Mouse (Mus musculus): ENCODE results near the gene Slc2a9. TPM values are rescaled to one million over a fixed set of nuclear protein-coding genes. Genes with fewer than 3 reads are reported as not detected.
A peak's percentile ranks its signal among the peaks of the same experiment; 100 is the strongest.

Gene Slc2a9
- polyA plus RNA-seq, 1 experiment from 2014 or later = 2.3 TPM

- Histone ChIP-seq H3K9ac (no peak within 1 kb of the TSS), H3K27me3 (peaks cover 46% of the 10 kb centered on the region), H3K9me3 (replicated peaks) (no peaks in the 10 kb centered on the region), H3K27ac (replicated peaks) (no peak within 1 kb of the TSS), H3K36me3 (replicated peaks) (no peaks in the 10 kb centered on the region), H3K4me1 (replicated peaks) (no peaks in the 10 kb centered on the region), H3K4me2 (no peak within 1 kb of the TSS), H3K4me3 (replicated peaks) (no peak within 1 kb of the TSS)
- no peak for ATAC-seq (ENCODE audit: insufficient read depth)
- 2% methylated on average over 67 of the region's 67 CpGs for WGBS (ENCODE audit: insufficient replicate concordance)
These were observed 183.8 kb downstream of the Slc2a9 start, which contains the start of gene Drd5 for GRCm38 (mm10) chr5:38318966-38319786. Drd5 (plus strand) TSS chr5:38319367.

- Histone ChIP-seq H3K9ac (no peak overlapping the region), H3K27ac (replicated peaks) (no peak overlapping the region), H3K4me1 (replicated peaks) (no peaks in the 10 kb centered on the region; the same call in 1 of the 2 replicates), H3K9me3 (replicated peaks) (no peaks in the 10 kb centered on the region), H3K36me3 (replicated peaks) (no peaks in the 10 kb centered on the region), H3K4me2 (no peak overlapping the region), H3K27me3 (peaks cover 13% of the 10 kb centered on the region; the same call in 1 of the 2 replicates), H3K4me3 (replicated peaks) (no peak overlapping the region)
- ATAC-seq (ENCODE audit: insufficient read depth) = no peak
- 47% methylated on average over 3 of the region's 3 CpGs for WGBS (ENCODE audit: insufficient replicate concordance)
These were observed 193.1 kb downstream of the Slc2a9 start for GRCm38 (mm10) chr5:38309795-38310194.

GRCm38 (mm10) chr5:38308873-38309272, 194.1 kb downstream of the Slc2a9 start:
- WGBS (ENCODE audit: insufficient replicate concordance) = 31% methylated on average over 5 of the region's 5 CpGs
- ATAC-seq (ENCODE audit: insufficient read depth) = 0 out of 2 replicates have a peak, but pooled peaks have one; percentile 34

GRCm38 (mm10) chr5:38307255-38308101, 195.5 kb downstream of the Slc2a9 start:
- peak; percentile 56 for ATAC-seq (ENCODE audit: insufficient read depth)
- no peak overlapping the region for H3K27ac ChIP-seq (replicated peaks)
- WGBS (ENCODE audit: insufficient replicate concordance) = 7% methylated on average over 26 of the region's 26 CpGs
- no peak overlapping the region for H3K9ac ChIP-seq
- H3K4me2 ChIP-seq = peak overlapping the region; percentile 69
- H3K4me3 ChIP-seq (replicated peaks) = peak overlapping the region; percentile 40
- H3K4me1 ChIP-seq (replicated peaks) = no peaks in the 10 kb centered on the region; the same call in 1 of the 2 replicates
- H3K27me3 ChIP-seq = peaks cover 13% of the 10 kb centered on the region; the same call in 1 of the 2 replicates
- no peaks in the 10 kb centered on the region for H3K9me3 ChIP-seq (replicated peaks)
- H3K36me3 ChIP-seq (replicated peaks) = no peaks in the 10 kb centered on the region

More at GRCm38 (mm10) chr5:38308873-38309272, 194.1 kb downstream of the Slc2a9 start:
- Histone ChIP-seq H3K4me2 (no peak overlapping the region), H3K27ac (replicated peaks) (no peak overlapping the region), H3K4me1 (replicated peaks) (no peaks in the 10 kb centered on the region; the same call in 1 of the 2 replicates), H3K4me3 (replicated peaks) (no peak overlapping the region), H3K36me3 (replicated peaks) (no peaks in the 10 kb centered on the region), H3K9ac (no peak overlapping the region), H3K9me3 (replicated peaks) (no peaks in the 10 kb centered on the region), H3K27me3 (peaks cover 13% of the 10 kb centered on the region; the same call in 1 of the 2 replicates)

- 54% methylated on average over 2 of the region's 2 CpGs for WGBS (ENCODE audit: insufficient replicate concordance)
These were observed 197.7 kb downstream of the Slc2a9 start for GRCm38 (mm10) chr5:38305241-38305640.

GRCm38 (mm10) chr5:38302651-38303050, 200.3 kb downstream of the Slc2a9 start:
- Histone ChIP-seq H3K27ac (replicated peaks) (no peak overlapping the region), H3K9ac (no peak overlapping the region), H3K4me3 (replicated peaks) (no peak overlapping the region), H3K27me3 (no peaks in the 10 kb centered on the region), H3K9me3 (replicated peaks) (no peaks in the 10 kb centered on the region), H3K4me2 (no peak overlapping the region), H3K36me3 (replicated peaks) (no peaks in the 10 kb centered on the region), H3K4me1 (replicated peaks) (no peaks in the 10 kb centered on the region; the same call in 1 of the 2 replicates)
- no peak for ATAC-seq (ENCODE audit: insufficient read depth)
- 45% methylated on average over 12 of the region's 12 CpGs for WGBS (ENCODE audit: insufficient replicate concordance)

More at GRCm38 (mm10) chr5:38305241-38305640, 197.7 kb downstream of the Slc2a9 start:
- ATAC-seq (ENCODE audit: insufficient read depth) = no peak
- no peak overlapping the region for H3K9ac ChIP-seq
- no peak overlapping the region for H3K4me2 ChIP-seq
- H3K36me3 ChIP-seq (replicated peaks) = no peaks in the 10 kb centered on the region
- H3K4me1 ChIP-seq (replicated peaks) = no peaks in the 10 kb centered on the region; the same call in 1 of the 2 replicates
- no peak overlapping the region for H3K4me3 ChIP-seq (replicated peaks)
- H3K27ac ChIP-seq (replicated peaks) = no peak overlapping the region
- peaks cover 13% of the 10 kb centered on the region; the same call in 1 of the 2 replicates for H3K27me3 ChIP-seq
- H3K9me3 ChIP-seq (replicated peaks) = no peaks in the 10 kb centered on the region

GRCm38 (mm10) chr5:38301761-38302411, 201.1 kb downstream of the Slc2a9 start:
- no peak overlapping the region for H3K27ac ChIP-seq (replicated peaks)
- ATAC-seq (ENCODE audit: insufficient read depth) = no peak
- H3K4me2 ChIP-seq = no peak overlapping the region
- no peak overlapping the region for H3K9ac ChIP-seq
- no peaks in the 10 kb centered on the region for H3K9me3 ChIP-seq (replicated peaks)
- 69% methylated on average over 12 of the region's 12 CpGs for WGBS (ENCODE audit: insufficient replicate concordance)
- no peaks in the 10 kb centered on the region for H3K36me3 ChIP-seq (replicated peaks)
- no peaks in the 10 kb centered on the region for H3K4me1 ChIP-seq (replicated peaks)
- no peak overlapping the region for H3K4me3 ChIP-seq (replicated peaks)
- H3K27me3 ChIP-seq = no peaks in the 10 kb centered on the region

Other genes with a start within 250 kb of the Slc2a9 start
- 34.1 and 39.8 TPM in 2 replicates for gene Tmem128, start 243.0 kb downstream of the Slc2a9 start, polyA plus RNA-seq (2015; fragmentation: Nextera tagmentation; extraction: Ambion mirVana)
- gene Otop1, start 227.2 kb downstream of the Slc2a9 start, polyA plus RNA-seq (2015; fragmentation: Nextera tagmentation; extraction: Ambion mirVana) = not detected in 2 replicates
- gene Drd5, start 183.8 kb downstream of the Slc2a9 start, polyA plus RNA-seq (2015; fragmentation: Nextera tagmentation; extraction: Ambion mirVana) = not detected in 2 replicates
- 81.2 and 84.4 TPM in 2 replicates for gene Wdr1, start 60.1 kb upstream of the Slc2a9 start, polyA plus RNA-seq (2015; fragmentation: Nextera tagmentation; extraction: Ambion mirVana)
- 1.5 and 2.4 TPM in 2 replicates for gene Zfp518b, start 181.7 kb upstream of the Slc2a9 start, polyA plus RNA-seq (2015; fragmentation: Nextera tagmentation; extraction: Ambion mirVana)

Data from liver, embryonic 15.5 days (tissue).